Mouse (Mus musculus) MEL (cell line): ENCODE results near the gene Tmc8.

Source experiments
- CTCF ChIP-seq, 3 experiments: IDR thresholded peaks in 2 of 3; conservative IDR thresholded peaks in 1 of 3; 2 replicates each; pipeline ENCODE4 v1.5.1; 2011 to 2012; ENCODE audit warnings: low read length in 3 of 3, low read depth in 2 of 3, mild to moderate bottlenecking in 2 of 3, improper control_type of control experiment in 1 of 3, inconsistent platforms in 1 of 3, mixed read lengths in 1 of 3, moderate library complexity in 1 of 3; ENCODE audit not compliant: control insufficient read depth in 1 of 3, insufficient read depth in 1 of 3, poor library complexity in 1 of 3, severe bottlenecking in 1 of 3
- MAX ChIP-seq: IDR thresholded peaks from 2 replicates; pipeline ENCODE4 v1.6.1; 2011; ENCODE audit warnings: low read length, improper control_type of control experiment
- MYB ChIP-seq: IDR thresholded peaks from 2 replicates; pipeline ENCODE4 v1.6.1; 2011; ENCODE audit warnings: mild to moderate bottlenecking, low read depth, low read length, improper control_type of control experiment
- SMC3 ChIP-seq: IDR thresholded peaks from 2 replicates; pipeline ENCODE4 v1.6.1; 2011; ENCODE audit warnings: low read depth, low read length, improper control_type of control experiment
- TAL1 ChIP-seq: IDR thresholded peaks from 2 replicates; pipeline ENCODE4 v1.6.1; 2012; ENCODE audit warnings: mild to moderate bottlenecking, inconsistent platforms, low read length, moderate library complexity, mixed read lengths
- UBTF ChIP-seq: IDR thresholded peaks from 2 replicates; pipeline ENCODE4 v1.6.1; 2012; ENCODE audit warnings: low read depth, mild to moderate bottlenecking, inconsistent platforms, low read length, improper control_type of control experiment, moderate library complexity, borderline replicate concordance; ENCODE audit not compliant: insufficient read depth

DNA sequence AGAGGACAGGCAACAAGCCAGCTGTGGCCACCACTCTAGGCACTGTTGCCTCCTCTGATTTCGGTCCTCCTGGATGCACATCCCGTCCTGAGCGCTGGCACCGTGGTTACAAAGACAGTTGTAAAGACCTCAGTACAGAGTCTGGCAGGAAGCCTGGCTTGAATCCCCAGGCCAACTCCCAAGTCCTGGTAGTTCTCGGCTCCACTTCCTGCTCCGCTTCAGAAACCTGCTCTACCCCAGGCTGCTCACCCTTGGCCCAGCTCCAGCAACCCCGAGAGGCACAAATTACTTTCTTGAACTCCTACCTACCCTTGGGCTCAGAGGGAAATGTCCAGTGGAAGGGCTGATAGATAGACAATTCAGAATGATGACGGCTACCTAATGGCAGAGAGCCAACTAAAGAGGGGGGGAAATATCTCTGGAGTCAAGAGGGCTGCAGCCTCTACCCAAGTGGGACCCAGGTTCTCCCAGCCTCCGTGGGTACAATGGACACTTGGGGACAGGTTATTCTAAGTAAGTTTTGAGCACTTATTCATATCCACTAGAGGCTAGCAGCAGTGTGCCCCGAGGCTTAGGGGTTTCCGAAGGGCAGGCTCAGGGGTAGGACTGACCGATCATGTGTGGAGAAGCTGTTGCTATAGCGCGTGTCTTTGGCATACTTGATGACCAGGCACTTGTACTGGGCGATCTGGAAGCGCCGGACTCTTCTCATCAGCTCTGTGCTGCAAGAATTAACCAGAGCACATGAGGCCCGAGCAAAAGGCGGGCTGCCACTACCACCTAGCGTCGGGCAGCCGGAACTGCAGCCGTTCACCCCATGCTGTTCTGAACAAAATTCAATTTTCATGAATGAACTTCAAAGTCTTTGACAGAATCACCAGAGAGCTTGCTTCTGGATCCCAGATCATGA lies 42.4 kb downstream of the Tmc8 start:
- peak; percentile 86 for TF ChIP-seq MAX
- no peak for TF ChIP-seq MYB
- TF ChIP-seq CTCF (IDR thresholded peaks at IDR 0.05 in 2 of 3, conservative IDR thresholded peaks at IDR 0.05 in 1 of 3; ENCODE audit: control insufficient read depth in 1 of 3, insufficient read depth in 1 of 3, low read depth in 2 of 3, low read length in 3 of 3, poor library complexity in 1 of 3, severe bottlenecking in 1 of 3): peak; percentile 80 to 95 (median 87)
- TF ChIP-seq SMC3: peak; percentile 73
- no peak for TF ChIP-seq TAL1
- no peak for TF ChIP-seq UBTF
